Mouse (Mus musculus): Measurements from ENCODE around the gene Mmp11. TPM values are rescaled to one million over a fixed set of nuclear protein-coding genes. Genes with fewer than 3 reads are reported as not detected.
"Not testable (repeated sequence)": the region's sequence is repeated elsewhere in the genome, so short reads cannot be mapped to it uniquely, and the experiment has no call there.

Mmp11 gene
- polyA plus RNA-seq, 1 experiment from 2014 or later = 46.1 TPM

- Histone ChIP-seq H3K36me3 (ENCODE audit: control insufficient read depth, insufficient read depth, low read length) (peaks cover 13% of the 10 kb centered on the region; the same call in 1 of the 2 replicates), H3K9ac (ENCODE audit: low read length) (no peak overlapping the region), H3K4me2 (ENCODE audit: low read depth) (no peak overlapping the region), H3K4me1 (ENCODE audit: control insufficient read depth, insufficient read depth, low read length) (peaks cover 10% of the 10 kb centered on the region), H3K9me3 (ENCODE audit: control insufficient read depth, low read length) (no peaks in the 10 kb centered on the region), H3K27ac (ENCODE audit: low read depth, low read length) (no peak overlapping the region), H3K4me3 (ENCODE audit: low read depth, low read length) (no peak overlapping the region), H3K27me3 (ENCODE audit: control insufficient read depth, insufficient read depth, low read length) (no peaks in the 10 kb centered on the region)
- 96% methylated on average over 1 of the region's 1 CpGs for WGBS
- ATAC-seq (ENCODE audit: insufficient read depth, low FRiP score, low TSS enrichment) (no peak), DNase-seq (ENCODE audit: low spot score) (no peak)
Observed at GRCm38 (mm10) chr10:75896208-75896607, 40.1 kb downstream of the Mmp11 start.

GRCm38 (mm10) chr10:75895730-75896129 lies 40.6 kb downstream of the Mmp11 start:
- 88% methylated on average over 5 of the region's 5 CpGs for WGBS
- Histone ChIP-seq H3K9me3 (ENCODE audit: control insufficient read depth, low read length) (no peaks in the 10 kb centered on the region), H3K4me3 (ENCODE audit: low read depth, low read length) (no peak overlapping the region), H3K36me3 (ENCODE audit: control insufficient read depth, insufficient read depth, low read length) (peaks cover 13% of the 10 kb centered on the region; the same call in 1 of the 2 replicates), H3K9ac (ENCODE audit: low read length) (no peak overlapping the region), H3K4me2 (ENCODE audit: low read depth) (no peak overlapping the region), H3K27ac (ENCODE audit: low read depth, low read length) (no peak overlapping the region), H3K27me3 (ENCODE audit: control insufficient read depth, insufficient read depth, low read length) (no peaks in the 10 kb centered on the region), H3K4me1 (ENCODE audit: control insufficient read depth, insufficient read depth, low read length) (peaks cover 10% of the 10 kb centered on the region)
- no peak for ATAC-seq (ENCODE audit: insufficient read depth, low FRiP score, low TSS enrichment)
- DNase-seq (ENCODE audit: low spot score) = no peak

GRCm38 (mm10) chr10:75894601-75895000 lies 41.7 kb downstream of the Mmp11 start:
- no peak overlapping the region for H3K27ac ChIP-seq (ENCODE audit: low read depth, low read length)
- no peaks in the 10 kb centered on the region for H3K27me3 ChIP-seq (ENCODE audit: control insufficient read depth, insufficient read depth, low read length)
- H3K9ac ChIP-seq (ENCODE audit: low read length) = no peak overlapping the region
- H3K4me1 ChIP-seq (ENCODE audit: control insufficient read depth, insufficient read depth, low read length) = peaks cover 10% of the 10 kb centered on the region
- peaks cover 13% of the 10 kb centered on the region; the same call in 1 of the 2 replicates for H3K36me3 ChIP-seq (ENCODE audit: control insufficient read depth, insufficient read depth, low read length)
- no peak for ATAC-seq (ENCODE audit: insufficient read depth, low FRiP score, low TSS enrichment)
- H3K4me3 ChIP-seq (ENCODE audit: low read depth, low read length) = no peak overlapping the region
- DNase-seq (ENCODE audit: low spot score) = no peak
- 74% methylated on average over 6 of the region's 6 CpGs for WGBS
- no peak overlapping the region for H3K4me2 ChIP-seq (ENCODE audit: low read depth)
- H3K9me3 ChIP-seq (ENCODE audit: control insufficient read depth, low read length) = no peaks in the 10 kb centered on the region

- Histone ChIP-seq H3K4me2 (ENCODE audit: low read depth) (peak within 1 kb of the TSS; percentile 79), H3K36me3 (ENCODE audit: control insufficient read depth, insufficient read depth, low read length) (peaks cover 13% of the 10 kb centered on the region; the same call in 1 of the 2 replicates), H3K4me3 (ENCODE audit: low read depth, low read length) (peak within 1 kb of the TSS; percentile 35), H3K4me1 (ENCODE audit: control insufficient read depth, insufficient read depth, low read length) (peaks cover 10% of the 10 kb centered on the region), H3K27me3 (ENCODE audit: control insufficient read depth, insufficient read depth, low read length) (no peaks in the 10 kb centered on the region), H3K27ac (ENCODE audit: low read depth, low read length) (0 out of 2 replicates have a peak within 1 kb of the TSS, but pooled peaks have one; percentile 20), H3K9ac (ENCODE audit: low read length) (peak within 1 kb of the TSS; percentile 55), H3K9me3 (ENCODE audit: control insufficient read depth, low read length) (no peaks in the 10 kb centered on the region)
- 1% methylated on average over 51 of the region's 51 CpGs for WGBS
- DNase-seq (ENCODE audit: low spot score) = peak; percentile 96
- peak; percentile 100 for ATAC-seq (ENCODE audit: insufficient read depth, low FRiP score, low TSS enrichment)
Observed at GRCm38 (mm10) chr10:75893089-75893750, 43.1 kb downstream of the Mmp11 start, which contains the start of gene Derl3. Gene Derl3, plus strand, starts transcription at chr10:75893413.

- no peaks in the 10 kb centered on the region for H3K27me3 ChIP-seq (ENCODE audit: control insufficient read depth, insufficient read depth, low read length)
- no peak overlapping the region for H3K27ac ChIP-seq (ENCODE audit: low read depth, low read length)
- WGBS = 57% methylated on average over 8 of the region's 8 CpGs
- no peak for ATAC-seq (ENCODE audit: insufficient read depth, low FRiP score, low TSS enrichment)
- H3K9me3 ChIP-seq (ENCODE audit: control insufficient read depth, low read length) = no peaks in the 10 kb centered on the region
- no peak overlapping the region for H3K4me2 ChIP-seq (ENCODE audit: low read depth)
- H3K9ac ChIP-seq (ENCODE audit: low read length) = no peak overlapping the region
- DNase-seq (ENCODE audit: low spot score) = no peak
- H3K4me1 ChIP-seq (ENCODE audit: control insufficient read depth, insufficient read depth, low read length) = peaks cover 10% of the 10 kb centered on the region
- no peaks in the 10 kb centered on the region for H3K36me3 ChIP-seq (ENCODE audit: control insufficient read depth, insufficient read depth, low read length)
- H3K4me3 ChIP-seq (ENCODE audit: low read depth, low read length) = no peak overlapping the region
Observed at GRCm38 (mm10) chr10:75889406-75890153, 46.7 kb downstream of the Mmp11 start.

GRCm38 (mm10) chr10:75887504-75887903 lies 48.8 kb downstream of the Mmp11 start:
- not testable (repeated sequence) for H3K4me1 ChIP-seq (ENCODE audit: control insufficient read depth, insufficient read depth, low read length); H3K9me3 ChIP-seq (ENCODE audit: control insufficient read depth, low read length); DNase-seq (ENCODE audit: low spot score); H3K27ac ChIP-seq (ENCODE audit: low read depth, low read length); ATAC-seq (ENCODE audit: insufficient read depth, low FRiP score, low TSS enrichment); H3K4me3 ChIP-seq (ENCODE audit: low read depth, low read length); H3K36me3 ChIP-seq (ENCODE audit: control insufficient read depth, insufficient read depth, low read length); H3K4me2 ChIP-seq (ENCODE audit: low read depth); H3K27me3 ChIP-seq (ENCODE audit: control insufficient read depth, insufficient read depth, low read length); H3K9ac ChIP-seq (ENCODE audit: low read length)
- 80% methylated on average over 5 of the region's 5 CpGs for WGBS

GRCm38 (mm10) chr10:75884742-75885141 lies 51.6 kb downstream of the Mmp11 start:
- Histone ChIP-seq H3K27ac (ENCODE audit: low read depth, low read length) (no peak overlapping the region), H3K4me2 (ENCODE audit: low read depth) (no peak overlapping the region), H3K9ac (ENCODE audit: low read length) (no peak overlapping the region), H3K27me3 (ENCODE audit: control insufficient read depth, insufficient read depth, low read length) (no peaks in the 10 kb centered on the region), H3K36me3 (ENCODE audit: control insufficient read depth, insufficient read depth, low read length) (no peaks in the 10 kb centered on the region), H3K4me3 (ENCODE audit: low read depth, low read length) (no peak overlapping the region), H3K9me3 (ENCODE audit: control insufficient read depth, low read length) (no peaks in the 10 kb centered on the region), H3K4me1 (ENCODE audit: control insufficient read depth, insufficient read depth, low read length) (no peaks in the 10 kb centered on the region)
- DNase-seq (ENCODE audit: low spot score) (no peak), ATAC-seq (ENCODE audit: insufficient read depth, low FRiP score, low TSS enrichment) (no peak)
- WGBS = 95% methylated on average over 8 of the region's 8 CpGs

GRCm38 (mm10) chr10:75883232-75883552 lies 53.1 kb downstream of the Mmp11 start:
- ATAC-seq (ENCODE audit: insufficient read depth, low FRiP score, low TSS enrichment) (no peak; the same call in 1 of the 2 replicates), DNase-seq (ENCODE audit: low spot score) (peak; percentile 75)
- H3K4me2 ChIP-seq (ENCODE audit: low read depth) = peak overlapping the region; percentile 19; the same call in 1 of the 2 replicates
- no peaks in the 10 kb centered on the region for H3K4me1 ChIP-seq (ENCODE audit: control insufficient read depth, insufficient read depth, low read length)
- H3K9me3 ChIP-seq (ENCODE audit: control insufficient read depth, low read length) = no peaks in the 10 kb centered on the region
- under 1% methylated on average over 10 of the region's 10 CpGs for WGBS
- H3K4me3 ChIP-seq (ENCODE audit: low read depth, low read length) = no peak overlapping the region
- no peaks in the 10 kb centered on the region for H3K36me3 ChIP-seq (ENCODE audit: control insufficient read depth, insufficient read depth, low read length)
- no peaks in the 10 kb centered on the region for H3K27me3 ChIP-seq (ENCODE audit: control insufficient read depth, insufficient read depth, low read length)
- H3K9ac ChIP-seq (ENCODE audit: low read length) = no peak overlapping the region
- no peak overlapping the region for H3K27ac ChIP-seq (ENCODE audit: low read depth, low read length)

Data from neural tube, embryonic 11.5 days (tissue).